Mouse (Mus musculus) B cell, adult 2 months (primary cell): ENCODE results near the gene Gm21170.
"Not testable (repeated sequence)": the region's sequence is repeated elsewhere in the genome, so short reads cannot be mapped to it uniquely, and the experiment has no call there.

Source experiments
- DNase-seq, 2 experiments: peaks; one replicate each; pipeline ENCODE4 v3.0.0; 2022

The Gm21170 gene

DNA sequence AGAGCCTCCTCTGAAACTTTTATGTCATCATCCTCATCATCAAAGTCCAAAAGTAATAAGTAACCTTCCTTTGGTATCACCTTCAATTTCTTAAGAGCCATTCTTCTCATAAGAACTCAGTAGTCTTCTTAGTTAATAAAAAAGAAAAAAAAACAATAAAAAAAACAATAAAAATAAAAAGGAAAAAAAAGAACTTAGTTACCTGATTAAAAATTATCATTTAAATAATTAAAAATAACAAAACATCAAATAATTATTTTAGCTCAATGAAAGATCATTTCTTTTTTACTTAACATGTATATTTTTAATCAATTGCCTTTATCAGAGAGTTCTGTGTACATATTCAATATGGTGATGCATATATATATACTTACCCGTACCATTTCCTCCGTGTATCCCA, at the start of gene Gm21170:
Gm21170 (minus strand) TSS at position 101 of the 400 bp plus-strand sequence.
- not testable (repeated sequence) for DNase-seq
